In the genomic region with DNA sequence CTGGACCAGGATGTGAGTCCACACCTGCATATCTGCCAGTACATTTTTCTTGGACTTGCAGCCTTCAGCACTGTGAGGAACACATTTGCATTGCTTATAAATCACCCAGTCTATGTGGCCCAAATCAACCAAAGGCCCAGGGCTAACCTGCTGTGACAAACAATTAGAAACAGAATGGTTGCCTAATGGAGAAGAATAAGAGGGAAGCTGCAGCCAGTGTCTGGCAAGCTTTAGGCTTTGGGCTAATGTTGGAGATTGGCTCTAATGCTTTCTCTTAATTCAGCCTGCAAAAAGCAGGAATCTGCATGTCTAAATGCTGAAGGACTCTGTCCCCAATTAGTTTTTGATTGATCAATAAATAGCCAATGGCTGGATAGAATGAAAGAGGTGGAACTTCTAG, we compare ENCODE assay signal across 15 mouse cellular contexts.
"Had no signal": no experiment of that assay in that cellular context is flagged by ENCODE, and none has a peak within 500 bp of the region (broad histone marks: within the 10 kb centered on the region; RNA-seq: fewer than 3 reads in every experiment).

No protein-coding gene starts in this region.

- H3K9ac ChIP-seq: neural tube, embryonic 15.5 days; stomach, embryonic 15.5 days had no signal

- H3K4me3 ChIP-seq: neural tube, embryonic 15.5 days; stomach, embryonic 15.5 days had no signal

- H3K27ac ChIP-seq: neural tube, embryonic 15.5 days; stomach, embryonic 15.5 days; stomach, postnatal 0 days had no signal

- H3K4me1 ChIP-seq: neural tube, embryonic 15.5 days; stomach, embryonic 15.5 days had no signal

- H3K36me3 ChIP-seq: neural tube, embryonic 15.5 days; stomach, embryonic 15.5 days had no signal

- H3K27me3 ChIP-seq: neural tube, embryonic 15.5 days; stomach, embryonic 15.5 days had no signal

- H3K4me2 ChIP-seq: neural tube, embryonic 15.5 days; stomach, embryonic 15.5 days had no signal

- H3K9me3 ChIP-seq: neural tube, embryonic 15.5 days; stomach, embryonic 15.5 days had no signal

- DNase-seq: retina, postnatal 1 day; right cerebral cortex, adult 18-20 months; right cerebral cortex, postnatal 14 days; right cerebral cortex, postnatal 25 days; right cerebral cortex, postnatal 4 days; spleen, adult 18-20 months; thymus, adult 18-20 months; thymus, adult 2 months; thymus, postnatal 14 days; thymus, postnatal 25 days; thymus, postnatal 36 days; thymus, postnatal 4 days had no signal
